7 mouse cellular contexts compared by ENCODE assay signal in genomic region chr2:181600828-181601750, GRCm38 (mm10). TPM values are rescaled to one million over a fixed set of nuclear protein-coding genes. Genes with fewer than 3 reads are reported as not detected.
A peak's percentile ranks its signal among the peaks of the same experiment; 100 is the strongest.
DNase-seq lines count a peak whose midpoint lies in the region; ATAC-seq lines count a peak whose summit lies in the region.

No protein-coding gene starts in this region.

- H3K4me3 ChIP-seq in embryonic facial prominence, embryonic 10.5 days, result peak overlapping the region; percentile 80
- H3K4me3 ChIP-seq in limb, embryonic 11.5 days (ENCODE audit: low read depth, low read length), result peak overlapping the region; percentile 95
- peak overlapping the region; percentile 93 for H3K4me3 ChIP-seq in midbrain, embryonic 14.5 days (replicated peaks; ENCODE audit: low read depth, low read length)

- 2% methylated on average over 57 of the region's 57 CpGs for WGBS in embryonic facial prominence, embryonic 10.5 days
- WGBS in limb, embryonic 11.5 days, result 1% methylated on average over 57 of the region's 57 CpGs
- under 1% methylated on average over 57 of the region's 57 CpGs for WGBS in midbrain, embryonic 14.5 days

- peaks cover 6% of the 10 kb centered on the region; the same call in 1 of the 2 replicates for H3K36me3 ChIP-seq in embryonic facial prominence, embryonic 10.5 days (replicated peaks)
- no peaks in the 10 kb centered on the region for H3K36me3 ChIP-seq in limb, embryonic 11.5 days (ENCODE audit: control insufficient read depth, insufficient read depth, low read length)
- peaks cover 7% of the 10 kb centered on the region for H3K36me3 ChIP-seq in midbrain, embryonic 14.5 days (ENCODE audit: control insufficient read depth, insufficient read depth, low read length)

- ATAC-seq in limb, embryonic 11.5 days (ENCODE audit: insufficient number of reproducible peaks, low FRiP score, low TSS enrichment, low read depth), result peak; percentile 91
- peak; percentile 91 for ATAC-seq in midbrain, embryonic 14.5 days (ENCODE audit: low FRiP score, low TSS enrichment)

- peak overlapping the region; percentile 80 for H3K4me2 ChIP-seq in limb, embryonic 11.5 days (ENCODE audit: low read depth, severe bottlenecking)
- peak overlapping the region; percentile 85 for H3K4me2 ChIP-seq in midbrain, embryonic 14.5 days (ENCODE audit: low read length)

- H3K27ac ChIP-seq in embryonic facial prominence, embryonic 10.5 days (replicated peaks), result peak overlapping the region; percentile 88
- no peak overlapping the region; the same call in 1 of the 2 replicates for H3K27ac ChIP-seq in limb, embryonic 11.5 days (replicated peaks; ENCODE audit: low read depth, low read length)
- H3K27ac ChIP-seq in midbrain, embryonic 14.5 days (replicated peaks; ENCODE audit: low read depth, low read length), result peak overlapping the region; percentile 84

- DNase-seq in adrenal gland, postnatal 10 days, result peak; percentile 97
- peak; percentile 97 for DNase-seq in embryonic facial prominence, embryonic 10.5 days (ENCODE audit: low spot score)
- DNase-seq in heart, adult 11 months, result peak; percentile 99
- DNase-seq in kidney, adult 18-20 months, result peak; percentile 97
- peak; percentile 98 for DNase-seq in limb, embryonic 11.5 days (ENCODE audit: low spot score)
- DNase-seq in midbrain, embryonic 14.5 days, result peak; percentile 99
- peak; percentile 93 to 94 for DNase-seq in spleen, adult 18-20 months

- peaks cover 39% of the 10 kb centered on the region for H3K4me1 ChIP-seq in embryonic facial prominence, embryonic 10.5 days
- H3K4me1 ChIP-seq in limb, embryonic 11.5 days (ENCODE audit: control insufficient read depth, insufficient read depth, low read length), result peaks cover 7% of the 10 kb centered on the region
- H3K4me1 ChIP-seq in midbrain, embryonic 14.5 days (ENCODE audit: control insufficient read depth, insufficient read depth, low read length), result peaks cover 29% of the 10 kb centered on the region

- H3K27me3 ChIP-seq in embryonic facial prominence, embryonic 10.5 days (replicated peaks; ENCODE audit: low read depth, poor library complexity, severe bottlenecking), result peaks cover 35% of the 10 kb centered on the region
- H3K27me3 ChIP-seq in limb, embryonic 11.5 days (ENCODE audit: control insufficient read depth, insufficient read depth, low read length), result no peaks in the 10 kb centered on the region; the same call in 1 of the 2 replicates
- no peaks in the 10 kb centered on the region for H3K27me3 ChIP-seq in midbrain, embryonic 14.5 days (ENCODE audit: control insufficient read depth, insufficient read depth, low read length)

- peak overlapping the region; percentile 82 for H3K9ac ChIP-seq in limb, embryonic 11.5 days (ENCODE audit: low read length)
- H3K9ac ChIP-seq in midbrain, embryonic 14.5 days (replicated peaks; ENCODE audit: low read length), result peak overlapping the region; percentile 81

- H3K9me3 ChIP-seq in embryonic facial prominence, embryonic 10.5 days, result no peaks in the 10 kb centered on the region
- no peaks in the 10 kb centered on the region for H3K9me3 ChIP-seq in limb, embryonic 11.5 days (ENCODE audit: control insufficient read depth, low read length)
- H3K9me3 ChIP-seq in midbrain, embryonic 14.5 days (ENCODE audit: control insufficient read depth, low read length), result no peaks in the 10 kb centered on the region

RNA-seq across cellular contexts. Expression of gene Samd10, which starts 2.1 kb away (rescaled TPM):
- total RNA-seq in adrenal gland, postnatal 10 days (2021), result 10 to 100 TPM in 1 of 2 experiments, 1 to 10 TPM in 1; 10.0 to 11.7 TPM
- 24.9 and 25.5 TPM in 2 replicates for polyA plus RNA-seq in embryonic facial prominence, embryonic 10.5 days (2016; fragmentation: Nextera tagmentation; extraction: Ambion mirVana)
- 14.9 and 17.7 TPM in 2 replicates for polyA plus RNA-seq in limb, embryonic 11.5 days (2014; fragmentation: Nextera tagmentation; extraction: Ambion mirVana)
- 215 and 245 TPM in 2 replicates for polyA plus RNA-seq in midbrain, embryonic 14.5 days (2014; fragmentation: Nextera tagmentation; extraction: Ambion mirVana)

RNA-seq across cellular contexts. Expression of gene Zfp512b, which starts 8.5 kb away (rescaled TPM):
- total RNA-seq in adrenal gland, postnatal 10 days (2021), result 10 to 100 TPM; 52.5 to 92.4 TPM
- polyA plus RNA-seq in embryonic facial prominence, embryonic 10.5 days (2016; fragmentation: Nextera tagmentation; extraction: Ambion mirVana), result 56.0 and 59.1 TPM in 2 replicates
- 30.9 and 41.1 TPM in 2 replicates for polyA plus RNA-seq in limb, embryonic 11.5 days (2014; fragmentation: Nextera tagmentation; extraction: Ambion mirVana)
- 72.6 and 75.3 TPM in 2 replicates for polyA plus RNA-seq in midbrain, embryonic 14.5 days (2014; fragmentation: Nextera tagmentation; extraction: Ambion mirVana)

RNA-seq across cellular contexts. Expression of gene Prpf6, which starts 9.4 kb away (rescaled TPM):
- 10 to 100 TPM; 51.4 to 58.3 TPM for total RNA-seq in adrenal gland, postnatal 10 days (2021)
- polyA plus RNA-seq in embryonic facial prominence, embryonic 10.5 days (2016; fragmentation: Nextera tagmentation; extraction: Ambion mirVana), result 77.2 and 82.6 TPM in 2 replicates
- polyA plus RNA-seq in limb, embryonic 11.5 days (2014; fragmentation: Nextera tagmentation; extraction: Ambion mirVana), result 78.7 and 82.5 TPM in 2 replicates
- 59.9 and 65.8 TPM in 2 replicates for polyA plus RNA-seq in midbrain, embryonic 14.5 days (2014; fragmentation: Nextera tagmentation; extraction: Ambion mirVana)

RNA-seq across cellular contexts. Expression of gene Uckl1, which starts 16.4 kb away (rescaled TPM):
- total RNA-seq in adrenal gland, postnatal 10 days (2021), result 10 to 100 TPM; 55.1 to 86.5 TPM
- polyA plus RNA-seq in embryonic facial prominence, embryonic 10.5 days (2016; fragmentation: Nextera tagmentation; extraction: Ambion mirVana), result 41.1 and 41.3 TPM in 2 replicates
- 34.4 and 39.7 TPM in 2 replicates for polyA plus RNA-seq in limb, embryonic 11.5 days (2014; fragmentation: Nextera tagmentation; extraction: Ambion mirVana)
- polyA plus RNA-seq in midbrain, embryonic 14.5 days (2014; fragmentation: Nextera tagmentation; extraction: Ambion mirVana), result 61.0 and 65.6 TPM in 2 replicates

RNA-seq across cellular contexts. Expression of gene Gm29797, which starts 55.7 kb away (rescaled TPM):
- total RNA-seq in adrenal gland, postnatal 10 days (2021), result not detected
- 0.28 TPM in 1 of 2 replicates, not detected in the other for polyA plus RNA-seq in embryonic facial prominence, embryonic 10.5 days (2016; fragmentation: Nextera tagmentation; extraction: Ambion mirVana)
- 0.68 and 0.88 TPM in 2 replicates for polyA plus RNA-seq in limb, embryonic 11.5 days (2014; fragmentation: Nextera tagmentation; extraction: Ambion mirVana)
- polyA plus RNA-seq in midbrain, embryonic 14.5 days (2014; fragmentation: Nextera tagmentation; extraction: Ambion mirVana), result not detected in 2 replicates
